Mouse (Mus musculus) small intestine, adult 2 months (tissue): ENCODE results near the gene Ero1l.

Experiments
- CTCF ChIP-seq: fragments of 200-500 bp; IDR thresholded peaks from 2 replicates; pipeline ENCODE4 v1.5.1; 2012; ENCODE audit warnings: low read depth, mild to moderate bottlenecking, control low read depth, inconsistent platforms, low read length, moderate library complexity, mixed read lengths; ENCODE audit not compliant: insufficient replicate concordance, insufficient read length; ENCODE audit errors: extremely low read depth
- POLR2A ChIP-seq: fragments of 200-500 bp; IDR thresholded peaks from 2 replicates; pipeline ENCODE4 v1.6.1; 2012; ENCODE audit warnings: low read depth, mild to moderate bottlenecking, control low read depth, inconsistent platforms, low read length, moderate library complexity

DNA sequence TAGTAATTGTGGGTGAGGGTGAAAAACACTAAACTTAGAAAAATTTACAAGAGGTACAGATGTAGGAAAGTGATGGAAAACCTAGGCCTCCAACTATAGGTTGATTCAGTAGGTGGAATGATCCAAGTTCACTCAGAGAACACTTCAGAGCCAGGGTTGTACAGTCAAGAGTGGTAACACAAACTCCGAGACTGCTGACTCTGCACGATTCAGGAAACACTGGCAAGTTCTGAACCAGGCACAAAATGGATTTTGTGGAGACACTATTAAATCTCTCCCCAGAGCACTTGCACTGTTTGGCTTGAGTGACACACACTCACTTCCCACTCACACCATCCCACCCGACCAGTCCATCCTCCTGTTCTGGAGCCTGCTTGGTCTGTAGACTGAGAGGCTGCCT lies 4.7 kb upstream of the Ero1l start:
- no peak for TF ChIP-seq CTCF
- TF ChIP-seq POLR2A = no peak
